Mouse (Mus musculus): ENCODE data around the gene Kif1a.

GRCm38 (mm10) chr1:93020602-93021001 lies 81.1 kb downstream of the Kif1a start:
- TF ChIP-seq POLR2A (IDR thresholded peaks at IDR 0.05; ENCODE audit: borderline replicate concordance, insufficient read depth, low read length): no peak
- TF ChIP-seq CTCF (IDR thresholded peaks at IDR 0.05; ENCODE audit: borderline replicate concordance, insufficient read depth, low read depth, low read length): no peak

Measured in cerebellum, adult 2 months (tissue).